Mouse (Mus musculus) thymus, postnatal 25 days (tissue): ENCODE data around the gene Ltbp2.

Experiments used
- DNase-seq: peaks from one replicate; pipeline ENCODE4 v3.0.0; 2022

The Ltbp2 gene

DNA sequence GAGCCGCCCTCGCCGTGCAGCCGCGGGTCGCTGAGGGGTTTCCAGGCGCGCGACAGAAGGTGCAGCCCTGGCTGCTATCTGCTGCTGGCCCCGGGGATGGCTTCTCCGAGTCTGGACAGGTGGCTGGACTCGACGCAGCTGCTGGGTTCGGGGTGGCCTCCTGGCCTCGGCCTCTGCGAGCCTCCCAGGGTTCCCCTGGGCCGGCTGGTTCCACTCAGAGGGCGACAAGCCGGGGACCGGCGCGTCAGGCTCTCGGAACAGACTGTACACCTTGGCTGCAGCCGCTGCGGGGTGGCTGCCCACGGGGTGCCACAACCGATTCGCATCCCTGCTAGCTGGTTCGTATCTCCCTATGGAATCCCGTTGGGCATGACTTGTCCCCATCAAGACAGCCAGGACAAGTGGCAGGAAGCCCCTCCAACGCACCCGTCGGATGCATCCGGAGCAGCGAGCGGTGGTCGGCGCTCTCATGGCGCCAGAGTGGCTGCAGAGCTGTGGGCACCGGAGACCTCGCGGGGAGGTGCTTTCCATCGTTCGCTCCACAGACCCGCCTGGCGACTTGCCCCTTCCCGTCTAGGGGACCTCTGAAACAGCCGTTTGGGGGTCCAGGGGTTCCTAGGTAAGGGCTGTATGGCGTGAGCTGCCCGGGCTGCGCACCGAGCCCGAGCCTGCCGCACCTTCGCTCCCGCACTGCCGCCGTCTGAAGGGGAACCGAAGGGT lies 411 bp downstream of the Ltbp2 start:
- DNase-seq = peak; percentile 16

DNA sequence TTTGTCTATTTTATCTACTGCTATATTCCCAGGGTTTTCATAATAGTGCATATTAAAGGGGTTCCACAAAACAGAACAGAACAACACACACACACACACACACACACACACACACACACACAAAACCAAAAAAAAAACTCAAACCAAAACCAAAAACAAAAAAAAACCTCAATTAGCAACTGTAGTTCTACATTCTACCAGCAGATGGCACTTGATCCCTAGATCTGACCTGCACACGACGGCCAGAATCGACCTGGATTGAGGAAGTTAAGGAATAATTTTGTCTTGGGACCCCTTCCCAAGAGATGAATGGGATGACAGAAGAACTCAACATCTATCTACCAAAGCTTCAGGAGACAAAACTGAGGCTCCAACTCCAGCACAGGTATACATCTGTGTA lies 2.9 kb downstream of the Ltbp2 start:
- no peak for DNase-seq

DNA sequence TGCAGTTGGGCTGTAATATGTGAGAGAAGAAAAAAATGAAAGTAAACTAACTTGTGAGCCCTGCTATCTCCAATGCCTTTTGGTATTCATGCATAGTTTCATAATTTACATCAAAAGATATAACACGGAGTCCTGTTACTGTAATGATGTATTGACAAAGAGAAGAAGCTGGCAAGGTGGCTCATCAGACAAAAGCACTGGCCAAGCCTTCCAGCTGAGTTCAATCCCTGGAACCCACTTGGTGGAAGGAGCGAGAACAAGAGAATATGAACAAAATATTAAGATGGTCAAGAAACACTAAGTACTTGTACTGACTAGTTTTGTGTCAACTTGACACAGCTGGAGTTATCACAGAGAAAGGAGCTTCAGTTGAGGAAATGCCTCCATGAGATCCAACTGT lies 4.0 kb downstream of the Ltbp2 start:
- DNase-seq = no peak

DNA sequence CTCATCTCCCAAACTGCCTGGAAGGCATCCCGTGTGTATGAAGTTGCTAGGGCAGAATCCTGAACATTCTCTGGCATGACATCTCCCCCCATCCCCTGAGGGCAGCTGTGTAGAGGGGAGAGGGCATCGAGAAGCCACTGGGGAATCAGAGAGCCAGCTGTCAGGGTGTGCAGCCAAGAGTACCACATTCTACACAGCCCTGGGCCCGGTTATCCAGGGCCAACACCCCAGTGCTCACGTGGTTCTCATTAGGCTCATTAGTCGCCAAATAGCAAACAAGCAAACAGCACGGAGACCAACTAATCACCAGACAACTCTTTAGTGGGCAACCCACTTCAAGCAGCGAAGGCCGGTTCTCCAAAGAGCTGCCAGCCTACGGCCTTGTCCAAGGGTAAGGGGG lies 10.9 kb downstream of the Ltbp2 start:
- DNase-seq = no peak

DNA sequence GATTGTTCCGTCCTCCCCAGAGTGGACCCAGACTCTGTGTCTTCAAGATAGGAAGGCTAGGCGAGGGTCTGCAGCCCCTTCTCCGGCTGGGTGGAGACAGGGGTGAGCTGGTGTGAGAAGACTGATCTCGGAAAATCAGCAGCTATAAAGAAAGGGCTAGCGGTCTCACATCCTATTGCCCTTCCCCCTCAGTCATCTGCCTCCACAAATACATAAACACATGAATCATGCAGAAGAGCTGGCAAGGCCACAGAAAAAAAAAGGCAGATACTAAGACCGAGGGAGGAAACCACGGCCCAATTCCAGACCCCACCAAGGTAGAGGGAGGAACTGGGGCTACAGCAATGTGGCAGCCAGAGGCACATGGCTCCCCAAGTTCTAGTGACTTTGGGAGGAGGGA lies 11.5 kb downstream of the Ltbp2 start:
- no peak for DNase-seq

DNA sequence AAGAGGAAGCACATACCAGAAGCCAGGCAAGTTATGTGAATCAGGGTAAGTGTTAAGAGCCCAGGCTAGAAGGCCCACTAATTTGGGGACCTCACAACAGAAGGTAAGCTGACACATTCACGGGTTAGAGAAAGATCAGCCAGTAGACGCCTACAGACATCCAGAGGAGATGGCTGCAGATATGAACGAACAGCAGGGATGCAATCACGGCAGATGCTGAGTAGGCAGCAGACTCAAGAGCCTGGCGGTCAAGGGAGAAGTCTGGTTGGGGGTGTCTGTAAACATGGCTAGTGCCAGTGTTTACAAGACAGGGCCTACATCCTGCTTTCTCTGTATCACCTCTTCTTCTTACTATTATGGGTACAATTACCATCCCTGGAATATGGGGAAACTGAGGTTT lies 13.1 kb downstream of the Ltbp2 start:
- no peak for DNase-seq

DNA sequence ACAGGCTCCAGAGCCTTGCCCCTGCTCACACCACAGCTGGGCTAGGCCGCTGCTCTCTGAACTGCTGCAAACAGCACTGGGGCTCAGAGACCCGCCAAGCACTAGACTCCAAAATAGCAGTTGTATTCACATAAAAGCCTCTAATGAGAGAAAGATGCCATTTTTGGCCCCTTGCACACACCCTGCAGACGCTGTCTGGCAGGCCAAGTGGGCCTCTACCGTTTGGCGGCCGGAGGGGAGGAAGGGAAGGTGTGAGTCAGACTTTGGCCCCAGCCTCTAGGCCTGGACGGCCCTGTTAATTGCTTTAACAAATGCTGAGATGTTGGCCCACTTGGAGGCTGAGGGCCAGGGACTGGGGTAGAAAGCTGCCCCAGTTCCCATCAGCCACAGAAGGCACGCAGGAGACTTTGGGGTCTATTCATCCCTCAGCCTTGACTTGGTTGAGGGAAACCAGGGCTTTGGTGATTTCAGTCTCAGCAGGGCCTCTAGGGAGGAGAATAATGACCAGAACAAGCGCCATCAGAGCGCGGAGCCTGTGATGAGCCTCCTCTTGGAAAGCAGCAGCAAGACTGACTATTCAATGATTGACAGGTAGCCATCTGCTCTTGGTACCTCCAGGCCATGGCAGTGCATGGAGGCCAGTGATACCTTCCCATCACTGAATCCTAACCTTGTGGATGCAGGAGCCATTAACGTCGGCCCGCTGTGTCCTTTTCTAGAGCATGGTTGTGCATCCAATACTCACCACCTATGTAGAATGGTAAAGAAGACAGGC lies 14.0 kb downstream of the Ltbp2 start:
- no peak for DNase-seq

DNA sequence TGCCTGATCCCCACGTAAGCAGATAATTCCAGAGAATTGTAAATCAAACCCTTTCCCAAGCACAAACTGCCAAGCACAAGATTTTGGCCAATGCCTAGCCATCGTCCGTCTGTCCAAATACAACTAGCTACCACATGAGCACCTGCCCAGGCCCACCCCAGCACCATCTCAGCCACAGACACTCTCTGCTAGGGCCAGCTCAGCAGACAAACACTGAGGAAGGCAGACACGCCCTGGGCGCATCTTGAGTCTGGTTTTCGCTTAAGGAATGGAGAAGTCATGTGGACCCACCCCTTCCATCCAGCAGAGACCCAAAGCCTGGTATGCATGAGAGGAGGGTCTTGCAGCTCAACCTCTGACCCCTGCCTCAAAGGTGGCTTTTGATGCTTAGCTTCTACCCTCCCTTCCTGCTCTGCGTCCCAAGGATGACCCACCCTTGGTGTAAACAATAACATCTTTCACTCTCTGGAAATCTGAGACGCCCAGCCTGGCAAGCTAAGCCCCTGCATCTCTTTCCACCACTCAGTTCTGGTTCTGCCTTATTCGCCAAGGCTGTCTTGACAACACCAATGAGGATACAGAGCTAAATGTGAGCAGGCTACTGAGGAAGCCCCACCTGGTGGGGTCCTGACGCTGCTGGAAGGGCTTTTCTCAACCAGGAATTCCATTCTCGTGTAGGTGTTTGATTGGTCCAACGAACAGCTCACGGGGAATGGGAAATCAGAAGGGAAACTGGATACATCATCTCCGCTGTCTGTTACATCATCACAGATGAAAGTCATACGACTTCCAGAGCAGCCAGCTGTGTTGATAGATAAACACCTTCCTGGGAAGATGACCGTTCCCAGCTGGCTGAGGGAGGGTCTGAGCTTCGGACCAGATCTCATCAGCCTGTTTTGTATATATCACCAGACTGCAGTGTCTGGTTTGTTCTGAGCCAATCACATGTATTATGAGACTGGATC lies 17.9 kb downstream of the Ltbp2 start:
- no peak for DNase-seq

DNA sequence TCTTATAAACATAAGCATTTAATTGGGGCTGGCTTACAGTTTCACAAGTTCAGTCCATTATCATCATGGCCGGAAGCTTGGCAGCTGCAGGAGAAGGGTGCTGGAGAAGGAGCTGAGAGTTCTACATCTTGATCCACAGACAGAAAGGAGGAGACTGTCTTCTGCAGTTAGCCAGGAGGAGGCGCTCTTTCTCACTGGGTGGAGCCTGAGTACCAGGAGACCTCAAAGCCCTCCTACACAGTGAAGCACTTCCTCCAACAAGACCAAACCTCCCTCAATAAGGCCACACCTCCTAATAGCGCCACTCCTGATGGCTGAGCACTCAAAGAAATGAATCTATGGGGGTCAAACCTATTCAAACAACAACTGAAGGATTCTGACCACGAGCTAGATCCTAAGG lies 18.6 kb downstream of the Ltbp2 start:
- DNase-seq = no peak

DNA sequence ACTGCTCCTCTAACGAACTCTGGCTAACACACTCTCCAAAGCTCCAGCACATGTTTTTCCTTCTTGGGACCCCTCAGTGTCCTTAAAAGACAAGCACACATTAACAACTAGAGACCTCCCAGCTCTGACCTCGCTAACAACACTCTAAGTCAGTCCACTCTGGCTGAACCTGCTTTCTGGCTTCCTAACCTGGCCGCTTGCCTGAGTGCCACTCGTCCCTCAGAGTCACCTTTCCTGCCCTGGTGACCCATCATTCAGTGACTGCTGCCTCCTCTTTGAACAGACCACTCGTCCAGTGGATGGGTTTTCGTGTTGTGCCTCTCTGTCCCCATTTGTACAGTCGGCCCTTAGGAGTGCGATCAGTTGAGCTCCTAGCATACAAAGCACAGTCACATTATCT lies 19.8 kb downstream of the Ltbp2 start:
- no peak for DNase-seq

DNA sequence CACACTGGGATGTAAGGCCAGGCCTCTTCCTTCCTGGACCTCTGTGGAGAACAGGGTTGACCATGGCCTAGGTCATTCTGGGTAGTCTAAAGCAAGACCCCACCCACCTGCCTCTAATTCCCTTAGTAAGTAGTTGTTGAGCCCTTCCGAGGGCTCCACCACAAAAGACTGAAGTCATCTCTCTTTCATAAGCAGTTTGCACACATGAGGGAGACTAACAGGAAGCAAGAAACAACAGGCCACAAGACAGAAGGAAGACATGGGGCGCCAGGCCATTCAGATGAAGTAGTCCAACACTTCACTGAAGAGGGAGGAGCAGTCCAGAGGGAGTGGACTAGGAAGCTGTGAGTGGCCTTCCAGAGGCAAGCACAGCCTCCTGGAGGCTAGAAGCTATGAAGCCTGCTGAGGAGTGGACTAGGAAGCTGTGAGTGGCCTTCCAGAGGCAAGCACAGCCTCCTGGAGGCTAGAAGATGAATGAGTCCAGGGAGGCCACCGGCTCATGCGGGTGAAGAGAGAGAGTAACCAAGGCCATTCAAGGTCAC lies 21.2 kb downstream of the Ltbp2 start:
- no peak for DNase-seq

DNA sequence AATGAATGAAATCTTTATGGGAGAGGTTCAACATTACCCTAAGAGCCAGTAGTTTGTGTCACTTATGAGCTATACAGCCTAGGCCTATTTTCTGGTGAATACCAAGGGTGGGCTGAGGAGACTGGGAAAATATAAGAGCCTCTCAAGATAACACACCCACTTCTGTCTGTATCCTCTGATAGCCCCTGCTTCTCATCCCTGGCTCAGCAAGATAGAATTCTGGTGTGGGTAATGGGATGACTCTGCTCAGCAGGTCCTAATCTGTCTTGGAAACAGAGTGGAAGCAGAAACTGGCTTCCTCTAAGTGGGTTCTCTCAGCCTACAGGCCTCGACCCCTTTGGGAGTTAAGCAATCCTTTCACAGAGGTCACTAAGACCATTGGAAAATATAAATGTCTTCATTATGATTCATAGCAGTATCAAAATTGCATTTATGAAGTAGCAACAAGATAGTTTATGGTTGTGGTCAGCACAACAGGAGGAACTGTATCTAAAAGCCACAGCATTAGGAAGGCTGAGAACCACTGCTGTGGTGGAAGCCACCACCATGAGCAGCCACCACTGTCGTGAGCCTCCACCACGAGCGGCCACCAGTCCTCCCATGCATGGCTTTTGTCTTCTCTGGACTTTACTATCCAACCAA lies 21.8 kb downstream of the Ltbp2 start:
- DNase-seq = no peak

DNA sequence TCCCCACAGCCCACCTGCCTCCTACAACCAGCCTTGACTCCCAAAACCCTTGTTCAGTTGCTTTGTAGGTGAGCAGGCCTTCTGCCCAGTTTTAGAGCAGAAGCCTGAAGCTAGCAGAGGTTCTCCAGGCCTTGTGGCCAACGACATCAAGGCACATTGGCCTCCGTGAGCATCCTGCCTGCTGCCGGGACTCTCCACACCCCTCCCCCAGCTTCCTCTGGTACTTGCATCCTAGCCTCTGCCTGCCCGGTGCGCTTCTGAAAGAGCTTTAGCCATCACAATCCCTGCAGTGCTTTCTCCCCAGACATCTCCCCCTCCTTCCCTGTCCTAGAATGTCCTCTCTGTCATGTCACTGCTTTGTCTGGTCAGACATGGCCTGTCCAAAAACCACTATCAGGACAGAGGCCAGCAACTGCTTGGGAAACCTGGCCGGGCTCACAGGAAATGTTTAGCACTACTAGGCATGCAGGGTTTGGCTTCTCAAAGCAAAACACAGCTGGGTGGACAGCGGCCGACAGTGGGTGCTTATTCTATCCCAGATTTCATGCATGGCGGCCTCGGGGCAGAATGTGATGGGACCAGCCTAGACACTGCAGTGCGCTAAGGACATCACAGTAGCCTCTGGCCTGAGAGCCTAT lies 24.8 kb downstream of the Ltbp2 start:
- no peak for DNase-seq

DNA sequence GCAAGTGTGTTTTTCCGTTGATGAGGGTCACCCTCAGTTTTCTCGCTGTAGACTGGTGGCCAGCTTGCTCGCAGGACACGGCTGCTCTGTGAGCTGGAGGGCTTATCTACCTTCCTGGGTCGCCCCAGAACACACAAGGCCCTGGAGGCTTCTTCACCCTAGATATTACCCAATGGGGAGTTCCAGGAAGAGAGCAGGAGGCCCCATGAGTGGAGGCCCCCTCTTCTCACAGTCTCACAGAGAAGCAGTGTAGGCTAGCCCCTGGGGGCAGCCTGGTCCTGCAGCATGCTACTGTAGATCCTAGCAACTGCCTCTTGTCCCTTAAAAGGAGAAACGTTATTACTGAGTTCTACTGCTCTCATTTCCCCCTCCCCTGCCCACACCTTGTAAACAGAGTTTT lies 28.4 kb downstream of the Ltbp2 start:
- DNase-seq = no peak

DNA sequence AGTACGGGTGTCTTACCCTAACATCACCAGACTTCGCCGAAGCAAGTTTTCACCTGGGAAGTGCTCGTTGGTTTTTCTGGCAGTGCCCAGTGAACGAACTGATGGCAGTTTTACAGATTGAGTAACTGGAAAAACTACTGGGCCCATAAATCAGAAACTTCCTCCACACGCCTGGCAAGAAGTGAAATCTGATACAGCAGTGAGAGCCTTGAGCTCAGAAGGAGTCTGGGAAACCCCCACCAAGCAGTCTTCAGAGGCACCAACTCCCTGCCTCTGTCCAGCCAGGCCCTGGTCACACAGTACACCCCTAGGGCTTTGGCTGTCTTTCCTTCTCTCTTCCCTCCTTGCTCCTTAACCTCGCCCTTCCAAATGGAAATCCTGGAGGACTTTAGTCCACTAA lies 28.9 kb downstream of the Ltbp2 start:
- no peak for DNase-seq

DNA sequence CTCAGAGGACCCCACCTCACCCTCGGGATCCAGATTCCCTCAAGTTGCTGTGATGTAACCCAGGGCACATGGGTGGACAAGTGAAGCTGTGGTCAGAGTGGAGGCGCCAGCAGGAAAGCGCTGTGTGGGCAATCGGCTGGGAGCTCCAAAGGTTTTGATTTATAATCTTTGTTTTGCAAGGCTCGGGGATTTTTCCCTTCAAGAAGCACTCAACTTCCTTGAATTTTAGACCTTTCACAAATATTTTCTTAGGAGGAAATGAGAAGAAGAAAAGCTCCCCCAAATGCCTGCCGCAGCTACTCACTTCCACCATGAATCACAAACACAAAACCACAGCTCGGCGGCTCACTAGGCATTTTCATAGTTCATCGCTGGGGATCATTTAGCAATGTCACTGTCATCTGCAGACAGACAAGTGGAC lies 29.7 kb downstream of the Ltbp2 start:
- no peak for DNase-seq

DNA sequence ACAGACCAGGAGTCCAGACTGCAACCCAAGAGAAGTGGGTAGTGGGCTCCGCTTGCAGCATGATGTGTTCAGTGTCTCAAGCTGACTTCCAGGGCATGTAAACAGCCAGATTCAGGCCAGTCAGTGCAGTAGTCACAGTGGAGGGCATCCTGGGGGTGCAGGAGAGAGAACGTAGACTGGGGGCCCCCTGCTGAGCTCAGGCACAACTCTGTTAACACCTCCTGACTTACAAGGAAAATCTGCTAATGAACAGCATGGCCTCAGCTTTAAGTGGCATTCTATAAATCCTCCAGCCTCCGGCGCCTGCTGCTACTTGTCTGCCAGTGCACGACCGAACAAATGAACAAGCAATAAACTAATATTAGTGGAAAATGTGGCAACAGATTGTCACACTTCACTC lies 33.6 kb downstream of the Ltbp2 start:
- no peak for DNase-seq

DNA sequence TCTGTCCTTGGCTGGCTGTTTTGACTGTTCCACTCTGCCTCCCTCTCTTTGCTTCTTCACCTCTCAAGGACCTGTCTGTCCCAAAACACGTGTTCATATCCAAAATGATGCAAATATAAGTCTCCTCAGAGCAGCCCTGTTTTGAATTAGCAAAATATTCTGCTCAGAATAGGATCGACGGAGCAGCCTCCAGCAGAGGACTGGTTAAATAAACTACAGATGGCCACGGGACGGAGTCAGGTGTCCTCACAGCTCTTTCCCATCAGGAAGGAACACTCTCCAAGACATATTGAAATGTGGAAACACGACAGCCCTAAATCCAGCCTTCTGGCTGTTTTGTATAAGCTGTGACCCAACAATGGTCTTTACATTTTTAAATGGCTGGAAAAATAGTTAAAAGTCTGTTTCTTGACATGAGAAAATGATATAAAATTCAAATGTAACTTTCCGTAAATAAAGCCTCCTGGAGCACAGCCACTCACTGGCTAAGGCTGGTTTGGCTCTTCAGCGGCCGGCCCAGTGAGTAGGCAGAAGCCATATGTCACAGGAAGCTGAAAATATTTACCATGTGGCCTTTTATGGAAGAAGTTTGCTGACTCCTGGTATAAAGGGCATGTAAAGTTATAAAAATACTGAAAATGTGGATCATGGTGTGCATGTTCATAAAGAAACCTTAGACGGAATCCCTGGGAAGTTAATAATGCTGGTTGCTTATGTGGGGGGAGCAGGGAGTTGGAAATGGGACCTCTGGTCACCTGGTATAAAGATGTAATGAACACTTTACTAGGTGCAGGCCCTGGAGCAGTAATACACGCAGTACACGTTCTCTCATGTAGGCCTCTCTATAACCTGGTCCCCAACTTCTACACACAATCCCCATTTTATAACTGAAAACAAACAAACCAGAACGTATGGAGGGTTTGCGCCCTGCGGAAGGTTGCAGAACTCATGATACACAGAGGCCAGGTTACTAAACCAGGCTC lies 34.9 kb downstream of the Ltbp2 start:
- no peak for DNase-seq

DNA sequence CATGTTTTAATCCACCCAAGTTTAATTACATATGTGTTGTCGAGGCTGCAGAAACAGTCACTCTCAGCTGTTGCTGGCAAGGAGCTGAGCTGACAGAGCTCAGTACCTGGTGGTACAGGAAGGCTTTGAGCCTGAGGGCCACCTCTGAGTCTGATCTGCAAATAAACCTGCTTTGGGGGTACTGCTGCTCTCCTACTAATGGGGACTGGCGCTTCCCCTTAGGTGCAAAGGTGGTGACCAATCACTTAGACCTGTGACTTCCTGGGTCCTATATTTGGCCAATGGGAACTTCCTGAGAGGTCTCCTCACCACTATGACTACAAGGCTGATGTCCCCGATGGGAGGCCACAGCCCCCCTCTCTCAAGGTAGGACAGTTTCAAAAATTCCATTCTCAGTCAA lies 35.6 kb downstream of the Ltbp2 start:
- DNase-seq = no peak

DNA sequence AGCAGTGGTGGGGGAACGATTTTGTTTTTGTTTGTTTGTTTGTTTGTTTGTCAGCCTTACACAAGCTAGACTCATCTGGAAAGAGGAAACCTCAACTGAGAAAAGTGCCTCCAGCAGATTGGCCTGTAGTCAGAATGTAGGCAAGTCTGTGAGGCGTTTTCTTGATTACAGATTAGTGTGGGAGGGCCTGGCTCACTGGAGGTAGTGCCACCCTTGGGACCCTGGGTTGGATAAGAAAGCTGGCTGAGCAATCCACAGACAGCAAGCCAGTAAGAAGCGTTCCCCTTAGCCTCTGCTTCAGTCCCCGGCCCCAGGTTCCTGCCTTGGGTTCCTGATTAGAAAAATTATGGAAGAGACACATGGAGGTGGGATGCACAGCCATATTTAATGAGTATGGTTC lies 36.4 kb downstream of the Ltbp2 start:
- DNase-seq = no peak

DNA sequence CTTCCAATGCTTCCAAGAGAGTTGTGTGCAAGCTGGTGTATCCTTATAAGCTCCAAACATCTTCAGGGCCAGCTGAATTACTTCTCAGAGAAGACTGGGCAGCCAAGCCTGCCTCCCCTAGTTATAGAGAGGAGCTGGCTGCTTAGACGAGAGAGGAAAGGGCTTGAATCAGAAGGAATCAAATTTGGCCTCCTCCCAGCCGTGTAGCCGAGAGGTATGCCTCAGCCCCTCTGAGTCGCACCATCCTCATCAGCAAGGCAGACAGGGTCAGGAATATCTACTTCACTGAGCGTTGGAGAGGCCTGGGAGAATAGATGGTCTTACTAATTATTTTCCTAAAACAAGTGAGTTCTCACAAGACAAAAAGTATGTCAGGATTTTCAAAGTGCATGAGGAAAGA lies 40.7 kb downstream of the Ltbp2 start:
- DNase-seq = no peak
